Mouse (Mus musculus): Measurements from ENCODE around the gene Tdrd12. TPM values are rescaled to one million over a fixed set of nuclear protein-coding genes. Genes with fewer than 3 reads are reported as not detected.

Gene Tdrd12
- polyA plus RNA-seq, 1 experiment = not detected

- Histone ChIP-seq H3K4me1 (ENCODE audit: control insufficient read depth, insufficient read depth, insufficient read length, low read length) (no peaks in the 10 kb centered on the region; the same call in 1 of the 2 replicates), H3K27ac (replicated peaks; ENCODE audit: low read depth, low read length) (no peak overlapping the region), H3K4me3 (ENCODE audit: insufficient read depth, low read depth, low read length) (no peak overlapping the region)
Measured at GRCm38 (mm10) chr7:35435266-35435665, 102.3 kb downstream of the Tdrd12 start.

- no peak overlapping the region for H3K4me3 ChIP-seq (ENCODE audit: insufficient read depth, low read depth, low read length)
- H3K4me1 ChIP-seq (ENCODE audit: control insufficient read depth, insufficient read depth, insufficient read length, low read length) = no peaks in the 10 kb centered on the region
- no peak overlapping the region for H3K27ac ChIP-seq (replicated peaks; ENCODE audit: low read depth, low read length)
Measured at GRCm38 (mm10) chr7:35428146-35428545, 109.4 kb downstream of the Tdrd12 start.

GRCm38 (mm10) chr7:35423071-35423470 lies 114.5 kb downstream of the Tdrd12 start:
- H3K4me1 ChIP-seq (ENCODE audit: control insufficient read depth, insufficient read depth, insufficient read length, low read length) = no peaks in the 10 kb centered on the region
- no peak overlapping the region for H3K4me3 ChIP-seq (ENCODE audit: insufficient read depth, low read depth, low read length)
- H3K27ac ChIP-seq (replicated peaks; ENCODE audit: low read depth, low read length) = no peak overlapping the region

Other genes starting within 250 kb of the Tdrd12 start
- gene Gpatch1, start 219.3 kb downstream of the Tdrd12 start, polyA plus RNA-seq (2012; ENCODE audit: insufficient read depth, insufficient read length, missing spikeins) = 5.5 and 7.3 TPM in 2 replicates
- 2.0 and 3.6 TPM in 2 replicates for gene Rhpn2, start 203.6 kb downstream of the Tdrd12 start, polyA plus RNA-seq (2012; ENCODE audit: insufficient read depth, insufficient read length, missing spikeins)
- 2.6 and 3.3 TPM in 2 replicates for gene Faap24, start 140.9 kb downstream of the Tdrd12 start, polyA plus RNA-seq (2012; ENCODE audit: insufficient read depth, insufficient read length, missing spikeins)
- 7.0 and 15.1 TPM in 2 replicates for gene Cep89, start 140.7 kb downstream of the Tdrd12 start, polyA plus RNA-seq (2012; ENCODE audit: insufficient read depth, insufficient read length, missing spikeins)
- gene Slc7a9, start 88.9 kb downstream of the Tdrd12 start, polyA plus RNA-seq (2012; ENCODE audit: insufficient read depth, insufficient read length, missing spikeins) = not detected in 2 replicates
- gene Nudt19, start 18.6 kb upstream of the Tdrd12 start, polyA plus RNA-seq (2012; ENCODE audit: insufficient read depth, insufficient read length, missing spikeins) = 105 and 112 TPM in 2 replicates
- 0.16 TPM in 1 of 2 replicates, not detected in the other for gene Rgs9bp, start 47.8 kb upstream of the Tdrd12 start, polyA plus RNA-seq (2012; ENCODE audit: insufficient read depth, insufficient read length, missing spikeins)
- 14.2 and 24.0 TPM in 2 replicates for gene Ankrd27, start 48.5 kb upstream of the Tdrd12 start, polyA plus RNA-seq (2012; ENCODE audit: insufficient read depth, insufficient read length, missing spikeins)
- gene Pdcd5, start 109.8 kb upstream of the Tdrd12 start, polyA plus RNA-seq (2012; ENCODE audit: insufficient read depth, insufficient read length, missing spikeins) = 142 and 150 TPM in 2 replicates
- 0.75 and 1.5 TPM in 2 replicates for gene Dpy19l3, start 216.7 kb upstream of the Tdrd12 start, polyA plus RNA-seq (2012; ENCODE audit: insufficient read depth, insufficient read length, missing spikeins)

Data from brown adipose tissue, adult 24 weeks (tissue).